Mouse (Mus musculus) layer of hippocampus, postnatal 10 days (tissue): ENCODE data around the gene Pimreg. TPM values are rescaled to one million over a fixed set of nuclear protein-coding genes. Genes with fewer than 3 reads are reported as not detected.

Source experiments
- DNase-seq, 2 experiments: peaks; one replicate each; pipeline ENCODE4 v3.0.0; 2021; ENCODE audit warnings: low spot score in 2 of 2
- total RNA-seq, 2 experiments: library from RNA; stranded (reverse); gene quantifications; 2 replicates each; pipeline ENCODE4 v1.2.3; 2021

The Pimreg gene
- total RNA-seq, 2 experiments from 2014 or later, result 3.6 to 3.7 TPM

GRCm38 (mm10) chr11:72061093-72061620, 19.3 kb downstream of the Pimreg start:
- no peak for DNase-seq

- no peak for DNase-seq
These were observed 22.6 kb downstream of the Pimreg start for GRCm38 (mm10) chr11:72064414-72064813.

DNA sequence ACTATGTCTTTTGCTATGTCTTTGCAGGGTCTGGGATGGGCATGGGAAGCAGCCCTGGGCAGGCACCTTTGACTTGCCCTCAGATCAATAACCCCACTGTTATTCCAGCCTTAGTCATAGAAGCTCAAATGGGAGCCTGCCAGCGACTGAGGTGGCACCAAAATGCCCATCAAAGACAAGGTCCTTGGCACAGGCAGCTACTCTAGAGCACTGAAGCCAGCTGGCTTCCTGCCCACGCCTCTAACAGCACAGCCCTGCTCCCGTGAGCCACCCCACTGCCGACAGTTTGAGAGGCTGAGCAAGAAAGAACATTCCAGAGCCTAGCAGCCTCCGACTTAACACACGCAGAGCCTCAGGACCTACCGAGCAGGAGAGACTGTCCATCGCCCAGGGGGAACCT, 23.3 kb downstream of the Pimreg start:
- DNase-seq, result peak in 1 of 2 experiments; percentile 67

DNA sequence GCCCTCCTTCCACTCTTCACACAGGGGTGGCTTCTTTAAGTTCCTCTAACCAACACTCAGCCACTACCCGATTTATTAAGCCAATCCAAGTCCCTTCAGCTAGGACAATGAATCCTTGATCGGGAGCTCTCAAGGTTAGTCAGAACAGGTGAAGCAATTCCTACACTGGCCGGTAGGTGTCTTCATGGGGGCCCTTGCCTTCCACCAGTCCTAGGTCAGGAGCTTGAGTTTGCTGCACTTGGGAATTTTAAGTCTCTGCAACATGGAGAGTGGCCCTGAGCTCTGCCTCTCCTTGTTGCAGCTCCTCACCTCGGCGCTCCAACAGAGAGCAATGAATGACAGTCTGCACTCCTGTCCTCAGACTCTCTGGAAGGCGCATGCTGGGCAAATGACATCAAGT, 24.5 kb downstream of the Pimreg start:
- DNase-seq, result no peak

- DNase-seq, result peak in 1 of 2 experiments; percentile 38
These were observed 25.5 kb downstream of the Pimreg start for GRCm38 (mm10) chr11:72067326-72067725.

DNA sequence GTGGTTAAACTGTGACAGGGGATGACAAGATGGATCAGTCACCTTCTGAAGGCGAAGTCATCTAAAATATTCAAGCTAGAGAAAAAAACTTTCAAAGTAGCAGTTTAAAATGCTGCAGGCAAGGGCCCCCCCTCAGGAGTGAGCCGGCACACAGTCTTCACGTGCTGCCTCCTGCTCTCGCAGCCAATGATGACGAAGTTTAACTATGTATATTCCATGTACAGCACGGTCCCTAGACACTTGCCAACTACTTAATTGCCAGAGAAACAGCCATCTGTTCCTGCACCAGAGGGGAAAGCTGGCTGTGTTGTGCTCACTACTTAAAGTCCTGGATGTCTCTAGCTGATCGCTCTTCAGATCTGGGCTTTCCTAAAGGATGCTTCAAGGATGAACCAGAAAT, 26.2 kb downstream of the Pimreg start:
- no peak for DNase-seq

DNA sequence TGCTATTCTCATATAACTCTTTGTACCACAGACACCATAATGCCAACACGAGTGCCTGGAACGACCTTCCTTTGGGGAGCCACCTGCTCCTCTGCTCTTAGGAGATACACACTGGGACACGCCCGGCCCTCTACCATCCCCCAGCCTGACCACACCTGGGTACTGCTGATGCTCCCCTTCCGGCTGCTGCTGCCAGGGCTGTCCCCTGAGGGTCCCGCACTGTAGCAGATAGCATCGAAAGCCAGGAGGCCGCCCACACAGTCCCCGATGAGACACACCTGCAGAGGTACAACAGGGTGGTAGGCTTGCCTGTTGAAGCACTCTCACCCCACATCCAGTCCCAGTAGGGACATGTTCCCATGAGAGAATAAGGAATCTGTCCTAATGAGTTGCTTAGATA, 28.9 kb downstream of the Pimreg start:
- no peak for DNase-seq

GRCm38 (mm10) chr11:72072331-72072905, 30.6 kb downstream of the Pimreg start:
- DNase-seq, result no peak

DNA sequence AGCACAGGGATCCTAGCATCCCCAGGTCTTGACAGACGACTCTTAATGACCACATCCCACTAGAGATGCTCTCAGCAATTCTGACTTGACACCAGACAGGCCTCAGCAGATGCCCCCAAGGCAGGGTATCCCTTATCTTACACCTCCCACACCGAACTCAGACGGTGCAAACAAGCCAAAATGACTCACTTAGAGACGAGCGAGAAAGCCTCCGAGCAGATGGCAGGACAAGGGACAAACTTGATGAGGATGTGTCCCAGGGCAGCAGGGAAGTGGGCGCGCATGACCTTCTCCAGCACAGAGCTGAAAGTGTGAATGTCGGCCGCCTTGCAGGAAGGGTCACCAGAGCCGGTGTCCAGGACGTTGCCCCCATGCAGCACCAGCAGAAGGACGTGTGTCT, 32.4 kb downstream of the Pimreg start:
- DNase-seq, result no peak

DNA sequence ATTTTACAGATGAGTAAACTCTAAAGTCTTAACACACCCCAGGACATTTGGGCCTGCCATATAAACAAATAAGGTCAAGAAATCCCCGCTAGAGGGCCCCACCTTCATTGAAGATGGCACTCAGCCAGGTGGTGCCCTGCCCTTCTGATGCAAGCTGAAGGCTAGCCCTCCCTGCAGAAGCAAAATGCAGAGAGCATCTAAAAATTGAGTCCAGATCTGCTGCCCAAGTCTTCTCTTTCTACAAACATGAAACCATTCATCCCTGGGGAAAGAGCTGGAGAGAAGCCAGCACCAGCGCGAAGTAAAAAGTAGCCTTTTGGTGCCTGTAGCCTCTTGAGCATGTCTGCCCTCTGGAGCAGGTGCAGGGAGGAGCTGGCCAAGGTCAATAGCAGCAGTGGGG, 36.2 kb downstream of the Pimreg start:
- no peak for DNase-seq

DNA sequence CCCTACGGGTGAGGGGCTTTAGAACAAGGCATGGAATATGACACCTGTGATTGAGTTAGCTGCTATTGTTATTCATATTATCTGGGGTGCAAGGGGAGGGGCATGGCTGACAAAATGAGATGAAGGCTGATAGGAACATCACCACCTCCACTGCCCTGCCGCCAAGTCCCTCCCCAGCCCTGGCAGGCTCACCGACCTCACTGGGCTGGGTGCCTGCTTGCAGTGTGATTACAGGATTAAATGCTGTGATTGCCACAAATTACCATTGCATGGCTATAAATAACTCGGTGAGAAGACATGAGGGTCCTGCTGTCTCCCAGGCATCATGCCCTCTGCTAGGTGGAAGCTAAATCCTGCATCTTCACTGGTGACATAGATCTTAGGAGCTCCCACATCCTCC, 36.8 kb downstream of the Pimreg start:
- peak; percentile 50 to 56 for DNase-seq

GRCm38 (mm10) chr11:72080461-72080860, 38.6 kb downstream of the Pimreg start:
- DNase-seq, result no peak

DNA sequence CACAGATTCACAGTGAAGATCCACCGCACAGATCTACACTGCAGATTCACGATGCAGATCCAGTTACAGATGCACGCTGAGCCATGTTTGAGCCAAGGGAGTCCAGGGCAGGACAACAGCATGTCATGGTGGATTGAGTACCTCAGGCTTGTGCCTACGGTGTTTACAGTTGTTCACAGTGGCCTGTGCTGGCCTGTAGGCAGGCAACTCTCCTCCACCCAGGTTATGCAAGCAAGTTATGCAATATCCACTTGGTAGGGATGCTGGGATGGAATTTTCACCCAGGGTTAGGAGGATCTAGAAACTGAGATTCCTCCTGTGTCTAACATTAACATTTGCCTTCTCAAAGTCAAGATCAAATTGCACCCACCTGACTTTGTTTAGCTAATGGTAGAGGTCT, 40.8 kb downstream of the Pimreg start:
- DNase-seq, result no peak

DNA sequence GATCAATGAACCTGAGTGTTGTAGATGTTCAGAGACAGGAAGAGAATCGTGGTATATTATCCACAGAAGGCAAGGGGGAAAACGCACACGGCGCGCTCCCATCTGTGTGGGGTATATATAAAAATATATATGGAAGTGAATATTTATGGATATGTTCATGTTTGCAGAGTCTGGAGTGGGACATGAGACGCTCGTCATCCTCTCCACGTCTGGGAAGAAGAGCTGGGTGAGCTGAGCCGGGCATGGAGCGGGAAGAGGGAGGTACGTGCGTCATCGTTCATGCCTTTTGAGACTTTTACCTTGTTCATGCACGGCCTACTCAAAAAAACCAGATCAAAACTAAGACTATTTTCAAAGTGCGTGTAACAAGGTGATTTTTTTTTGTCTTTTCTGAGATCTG, 42.5 kb downstream of the Pimreg start:
- no peak for DNase-seq

GRCm38 (mm10) chr11:72086251-72087046, 44.6 kb downstream of the Pimreg start:
- DNase-seq, result peak; percentile 40 to 51

GRCm38 (mm10) chr11:72092390-72092789, 50.6 kb downstream of the Pimreg start:
- no peak for DNase-seq

- no peak for DNase-seq
These were observed 52.6 kb downstream of the Pimreg start for GRCm38 (mm10) chr11:72094442-72094841.

GRCm38 (mm10) chr11:72095994-72096393, 54.2 kb downstream of the Pimreg start:
- no peak for DNase-seq
